Mouse (Mus musculus): ENCODE measurements around the gene Vmn1r235. TPM values are rescaled to one million over a fixed set of nuclear protein-coding genes. Genes with fewer than 3 reads are reported as not detected.

The Vmn1r235 gene
- polyA plus RNA-seq (2014; fragmentation: Illumina TruSeq; extraction: RNeasy Lipid Tissue Mini Kit (QIAGEN cat#74804); ENCODE audit: low read depth, low replicate concordance) = 0.15 TPM

DNA sequence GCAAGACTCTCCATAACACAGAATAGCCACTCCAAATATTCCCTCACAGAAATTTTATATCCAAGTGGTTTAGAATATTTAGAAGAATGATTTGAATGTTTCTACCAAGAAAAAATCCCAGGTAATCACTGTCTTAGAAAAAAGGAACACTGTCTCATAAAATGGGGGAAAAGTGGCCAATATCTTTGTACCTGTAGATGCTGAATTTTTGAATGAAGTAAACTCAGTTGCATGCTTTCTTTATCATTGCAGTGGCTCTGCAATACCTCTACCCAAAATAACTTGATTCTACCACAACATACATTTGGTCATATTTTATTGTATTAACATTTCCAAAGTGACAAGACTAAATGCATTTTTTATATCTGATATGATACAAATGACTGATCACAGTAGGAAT is at the start of gene Vmn1r235:
Gene Vmn1r235, plus strand, starts transcription at position 301 of the 400 bp plus-strand sequence.

DNA sequence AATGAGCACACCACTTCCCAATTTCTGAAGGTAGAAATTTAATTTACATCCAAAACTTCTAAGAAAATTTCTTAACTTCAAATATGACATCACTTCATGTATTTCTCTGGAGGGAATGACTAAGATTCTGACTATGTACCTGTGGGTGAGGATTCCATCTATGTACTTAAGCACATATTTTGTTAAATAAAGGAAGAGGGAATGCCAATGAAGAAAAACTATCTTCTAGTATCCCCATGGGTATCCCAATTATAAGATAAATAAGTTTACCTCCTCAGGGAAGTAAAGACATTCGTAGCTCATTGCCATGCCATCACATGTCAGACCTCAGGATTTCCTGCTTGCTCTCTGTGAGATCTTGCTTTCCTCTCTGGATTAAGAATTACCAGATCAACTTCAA is 30.4 kb upstream of the Vmn1r235 start, which contains the start of gene Vmn1r234:
Gene Vmn1r234, plus strand, starts transcription at position 301 of the 400 bp plus-strand sequence.

GRCm38 (mm10) chr17:21282642-21283041 is 26.4 kb downstream of the Vmn1r235 start, which contains the start of gene Vmn1r236:
Gene Vmn1r236, plus strand, starts transcription at chr17:21282942.

DNA sequence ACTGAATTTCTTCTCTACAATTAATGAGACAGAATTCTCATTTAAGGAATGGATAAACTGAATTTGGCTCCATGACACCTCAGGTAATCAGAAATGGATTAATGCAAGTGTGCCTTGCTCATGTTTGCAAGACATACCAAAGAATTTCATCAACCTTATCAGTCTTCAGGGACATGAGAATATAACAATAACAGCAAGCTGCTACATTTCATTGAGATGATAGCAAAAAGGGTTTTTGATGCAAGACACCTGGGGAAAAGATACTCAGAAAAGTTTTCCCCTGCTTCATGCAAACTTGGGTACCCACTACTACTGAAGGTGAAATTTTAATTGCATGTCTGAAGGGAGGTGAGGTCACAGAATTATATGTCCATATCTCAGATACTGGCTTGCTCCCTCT is 55.4 kb downstream of the Vmn1r235 start, which contains the start of gene Vmn1r237:
Gene Vmn1r237, plus strand, starts transcription at position 301 of the 400 bp plus-strand sequence.

Other genes with a start within 250 kb of the Vmn1r235 start
- gene Zfp160, start 247.5 kb upstream of the Vmn1r235 start, polyA plus RNA-seq (2014; fragmentation: Illumina TruSeq; extraction: RNeasy Lipid Tissue Mini Kit (QIAGEN cat#74804); ENCODE audit: low read depth, low replicate concordance) = 18.0 TPM
- 0.20 TPM for gene Vmn1r234, start 30.3 kb upstream of the Vmn1r235 start, polyA plus RNA-seq (2014; fragmentation: Illumina TruSeq; extraction: RNeasy Lipid Tissue Mini Kit (QIAGEN cat#74804); ENCODE audit: low read depth, low replicate concordance)
- gene Vmn1r236, start 26.5 kb downstream of the Vmn1r235 start, polyA plus RNA-seq (2014; fragmentation: Illumina TruSeq; extraction: RNeasy Lipid Tissue Mini Kit (QIAGEN cat#74804); ENCODE audit: low read depth, low replicate concordance) = 0.07 TPM
- not detected for gene Vmn1r237, start 55.5 kb downstream of the Vmn1r235 start, polyA plus RNA-seq (2014; fragmentation: Illumina TruSeq; extraction: RNeasy Lipid Tissue Mini Kit (QIAGEN cat#74804); ENCODE audit: low read depth, low replicate concordance)
- 13.6 TPM for gene Zfp677, start 127.3 kb downstream of the Vmn1r235 start, polyA plus RNA-seq (2014; fragmentation: Illumina TruSeq; extraction: RNeasy Lipid Tissue Mini Kit (QIAGEN cat#74804); ENCODE audit: low read depth, low replicate concordance)
- gene Zfp54, start 166.8 kb downstream of the Vmn1r235 start, polyA plus RNA-seq (2014; fragmentation: Illumina TruSeq; extraction: RNeasy Lipid Tissue Mini Kit (QIAGEN cat#74804); ENCODE audit: low read depth, low replicate concordance) = 54.2 TPM
- 56.0 TPM for gene Zfp51, start 194.0 kb downstream of the Vmn1r235 start, polyA plus RNA-seq (2014; fragmentation: Illumina TruSeq; extraction: RNeasy Lipid Tissue Mini Kit (QIAGEN cat#74804); ENCODE audit: low read depth, low replicate concordance)
- gene Zfp53, start 232.6 kb downstream of the Vmn1r235 start, polyA plus RNA-seq (2014; fragmentation: Illumina TruSeq; extraction: RNeasy Lipid Tissue Mini Kit (QIAGEN cat#74804); ENCODE audit: low read depth, low replicate concordance) = 4.3 TPM